Mouse (Mus musculus): Measurements from ENCODE around the gene Ccdc127.

Ccdc127 gene

GRCm38 (mm10) chr13:74389730-74390129, 39.6 kb downstream of the Ccdc127 start:
- ATAC-seq (ENCODE audit: low TSS enrichment): no peak

- peak; percentile 100 for ATAC-seq (ENCODE audit: low TSS enrichment)
Measured at GRCm38 (mm10) chr13:74390371-74390990, 40.4 kb downstream of the Ccdc127 start, which contains the start of gene Zfp72. Gene Zfp72, minus strand, starts transcription at chr13:74390836.

- ATAC-seq (ENCODE audit: low TSS enrichment): no peak
Measured at GRCm38 (mm10) chr13:74391156-74391555, 41.0 kb downstream of the Ccdc127 start.

- ATAC-seq (ENCODE audit: low TSS enrichment): no peak
Measured at GRCm38 (mm10) chr13:74399298-74399839, 49.3 kb downstream of the Ccdc127 start, which contains the start of gene Ftl1-ps1. Gene Ftl1-ps1, plus strand, starts transcription at chr13:74399694.
